Mouse (Mus musculus): ENCODE measurements around the gene Aebp2. TPM values are rescaled to one million over a fixed set of nuclear protein-coding genes. Genes with fewer than 3 reads are reported as not detected.
"Not testable (repeated sequence)": the region's sequence is repeated elsewhere in the genome, so short reads cannot be mapped to it uniquely, and the experiment has no call there.

Aebp2 gene
- 10 to 100 TPM; 38.6 to 41.5 (median 39.2) TPM for polyA plus RNA-seq (2017; shearing (Covaris generic))

DNA sequence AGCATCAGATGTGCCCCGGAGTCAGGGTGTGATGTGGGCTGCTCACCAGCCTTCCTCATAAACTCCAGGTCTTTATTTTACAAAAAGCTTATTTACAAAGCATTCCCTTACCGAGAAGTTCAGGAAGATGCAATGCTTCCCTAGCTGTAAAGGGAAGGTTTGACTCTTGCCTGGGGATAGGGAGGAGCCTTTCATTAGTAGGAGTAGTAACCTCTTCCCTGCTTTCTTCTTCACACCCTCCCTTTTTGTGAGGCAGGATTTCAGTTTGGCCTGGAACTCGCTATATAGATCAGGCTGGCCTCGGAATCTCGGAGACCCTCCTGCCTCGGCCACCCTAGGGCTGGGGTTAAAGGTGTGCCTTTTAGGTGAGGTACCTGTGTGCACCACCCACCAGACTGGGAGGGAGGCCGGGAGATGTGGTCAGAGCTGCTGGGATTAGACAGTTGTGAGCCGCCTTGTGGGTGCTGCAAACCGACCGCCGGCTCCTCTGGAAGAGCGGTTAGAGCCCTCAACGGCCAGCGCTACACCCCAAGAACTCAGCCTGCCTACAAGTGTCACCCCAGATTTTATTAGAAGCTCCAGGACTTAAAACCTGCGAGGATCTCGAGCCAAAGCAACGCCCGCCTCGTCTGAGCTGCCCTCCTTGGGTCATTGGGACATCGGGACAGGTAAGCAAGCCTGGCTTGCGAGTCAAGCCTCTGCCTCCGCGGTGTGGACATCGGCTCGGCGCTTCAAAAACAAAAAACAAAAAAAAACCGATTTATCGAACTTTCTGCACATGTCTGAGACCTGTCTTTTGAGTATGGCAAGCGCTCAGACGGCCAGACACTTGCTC is at the start of gene Aebp2:
Gene Aebp2, plus strand, starts transcription at position 273 of the 835 bp plus-strand sequence.
- no peak for ATAC-seq

DNA sequence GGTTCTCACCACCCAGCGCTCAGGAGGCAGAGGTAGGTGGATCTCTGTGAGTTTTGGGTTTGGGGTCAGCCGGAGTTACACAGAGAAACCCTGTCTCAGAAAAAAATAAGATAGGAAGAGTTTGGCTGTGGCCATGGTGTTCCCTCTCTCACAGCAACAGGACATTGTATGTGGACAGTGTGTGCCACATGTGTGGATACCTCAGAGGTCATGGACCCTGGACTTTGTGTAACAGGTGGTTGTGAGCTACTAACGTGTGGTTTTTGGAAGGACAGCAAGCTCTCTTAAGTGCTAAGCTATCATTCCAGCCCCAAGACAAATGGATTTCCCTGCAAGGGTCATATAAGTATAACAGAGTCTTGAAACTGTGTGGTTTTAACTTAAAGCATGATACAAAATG is 47.5 kb upstream of the Aebp2 start:
- no peak for ATAC-seq

DNA sequence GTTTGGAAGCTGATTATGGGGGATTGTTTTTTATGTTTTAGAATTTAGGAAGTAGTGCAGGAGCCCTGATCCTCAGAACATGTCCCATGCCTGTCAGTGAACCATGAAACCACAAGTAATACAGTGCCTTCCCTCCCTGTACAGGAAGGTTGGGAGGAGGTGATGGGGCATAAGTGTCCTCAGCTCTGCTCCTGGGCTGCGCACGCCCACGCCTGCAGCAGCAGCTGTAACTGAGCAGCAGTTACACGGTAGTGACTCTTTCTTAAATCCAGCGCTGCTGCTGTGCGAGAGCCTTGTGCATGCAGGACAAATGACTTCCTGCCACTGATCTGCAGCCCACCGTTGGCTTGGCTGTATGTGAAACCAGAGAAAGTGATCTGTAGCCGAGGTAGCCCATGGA is 46.3 kb upstream of the Aebp2 start:
- no peak for ATAC-seq

DNA sequence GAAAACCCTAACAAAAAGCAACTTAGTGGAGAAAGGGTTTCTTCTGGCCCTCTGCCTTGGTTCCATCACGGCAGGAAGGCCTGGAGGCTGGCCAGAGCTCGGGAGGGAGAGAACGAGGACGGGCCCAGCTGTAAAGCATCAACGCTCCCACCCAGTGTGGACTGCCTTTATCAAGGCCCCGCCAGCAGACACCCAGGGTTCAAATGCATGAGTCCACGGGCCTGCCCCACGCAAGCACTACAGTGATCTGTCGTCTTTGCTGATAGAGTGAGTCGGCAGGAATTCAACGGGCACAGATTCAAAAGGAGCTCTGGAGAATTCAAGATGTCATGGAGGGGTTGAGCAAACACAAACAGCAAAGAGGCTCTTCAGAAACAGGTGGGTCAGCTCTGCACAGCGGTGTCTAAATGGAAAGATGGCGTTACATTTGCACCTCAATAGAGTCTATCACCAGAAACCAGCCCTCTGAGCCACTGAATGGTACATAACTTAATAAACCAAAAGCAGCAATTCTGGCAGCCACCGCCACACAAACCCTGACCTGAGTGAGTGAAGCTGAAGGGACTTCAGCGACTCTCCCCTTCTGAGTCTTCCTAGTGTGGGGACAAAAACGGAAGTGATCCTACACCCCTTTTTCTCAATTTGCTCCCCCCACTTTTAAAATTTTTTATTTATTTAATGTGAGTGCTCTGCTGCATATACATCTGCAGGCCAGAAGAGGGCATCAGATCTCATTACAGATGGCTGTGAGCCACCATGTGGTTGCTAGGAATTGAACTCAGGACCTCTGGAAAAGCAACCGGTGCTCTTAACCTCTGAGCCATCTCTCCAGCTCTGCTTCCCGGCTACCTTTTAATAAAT is 45.3 kb upstream of the Aebp2 start:
- ATAC-seq: no peak

DNA sequence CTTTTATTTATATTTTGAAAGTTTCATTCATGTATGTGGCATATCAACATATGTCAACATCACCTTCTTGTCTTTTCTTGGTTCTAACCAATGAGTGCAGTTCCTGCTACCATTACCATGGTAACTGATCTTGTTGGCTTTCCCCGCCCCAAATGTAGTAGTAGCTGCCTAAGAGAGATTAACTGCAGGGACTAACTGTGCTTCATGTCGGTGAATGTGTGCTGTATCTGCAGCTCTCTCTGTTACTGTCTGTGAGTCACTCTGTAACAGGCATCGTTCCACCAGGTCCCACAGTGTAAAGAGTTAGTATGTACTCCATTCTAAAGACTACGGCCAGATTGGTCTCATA is 44.7 kb upstream of the Aebp2 start:
- ATAC-seq: no peak

DNA sequence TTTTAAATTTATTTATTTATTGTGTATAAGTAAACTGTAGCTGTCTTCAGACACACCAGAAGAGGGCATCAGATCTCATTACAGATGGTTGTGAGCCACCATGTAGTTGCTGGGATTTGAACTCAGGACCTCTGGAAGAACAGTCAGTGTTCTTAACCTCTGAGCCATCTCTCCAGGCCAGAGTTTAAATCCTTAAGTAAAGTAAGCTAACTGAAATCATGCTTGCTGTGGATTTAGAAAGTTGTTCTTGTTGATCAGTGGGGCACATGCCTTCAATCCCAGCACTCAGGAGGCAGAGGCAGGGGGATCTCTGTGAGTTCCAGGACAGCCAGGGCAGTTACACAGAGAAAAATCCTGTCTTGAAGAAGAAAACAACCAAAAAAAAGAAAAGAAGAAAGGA is 43.5 kb upstream of the Aebp2 start:
- not testable (repeated sequence) for ATAC-seq

DNA sequence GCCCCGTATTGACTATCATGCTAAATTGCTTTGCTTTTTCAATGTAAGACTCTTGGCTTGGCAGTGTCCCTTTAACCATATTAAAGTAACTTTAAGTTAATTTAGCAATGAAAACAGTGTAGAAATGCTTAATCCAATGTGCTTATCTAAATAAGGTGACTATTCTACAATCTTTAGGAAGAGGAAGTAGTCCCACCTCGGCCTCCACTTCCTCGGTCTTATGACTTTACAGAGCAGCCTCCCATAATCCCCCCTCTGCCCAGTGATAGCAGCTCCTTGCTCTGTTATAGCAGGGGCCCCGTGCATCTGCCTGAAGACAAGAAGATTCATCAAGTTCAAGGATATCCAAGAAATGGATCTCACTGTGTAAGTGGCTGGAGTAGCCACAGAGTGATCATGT is 42.3 kb upstream of the Aebp2 start:
- ATAC-seq: no peak

DNA sequence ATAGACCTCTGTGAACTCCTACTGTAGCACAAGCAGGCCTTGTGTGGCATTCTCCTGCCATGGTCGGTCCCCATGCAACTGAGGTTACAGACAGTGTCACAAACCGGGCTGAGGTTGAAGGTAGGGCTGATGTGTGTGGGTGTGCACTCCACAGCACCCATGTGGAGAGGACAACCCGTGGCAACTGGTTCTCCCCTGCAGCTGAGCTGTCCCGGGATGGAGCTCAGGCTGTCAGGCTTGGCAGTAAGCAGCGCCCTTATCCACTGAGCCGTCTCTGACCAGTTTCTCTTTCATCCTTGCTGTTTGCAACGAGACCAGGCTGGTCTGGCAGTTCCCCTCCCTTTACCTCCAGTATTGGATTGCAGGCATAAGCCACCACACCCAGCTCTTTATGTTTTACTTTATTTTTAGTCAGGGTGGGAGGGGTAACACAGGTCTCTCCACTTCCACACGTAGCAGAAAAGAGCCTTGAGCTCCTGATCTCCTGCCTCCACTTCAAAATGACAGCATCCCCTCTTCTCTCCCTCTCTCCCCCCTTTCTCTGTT is 35.7 kb upstream of the Aebp2 start:
- no peak for ATAC-seq

DNA sequence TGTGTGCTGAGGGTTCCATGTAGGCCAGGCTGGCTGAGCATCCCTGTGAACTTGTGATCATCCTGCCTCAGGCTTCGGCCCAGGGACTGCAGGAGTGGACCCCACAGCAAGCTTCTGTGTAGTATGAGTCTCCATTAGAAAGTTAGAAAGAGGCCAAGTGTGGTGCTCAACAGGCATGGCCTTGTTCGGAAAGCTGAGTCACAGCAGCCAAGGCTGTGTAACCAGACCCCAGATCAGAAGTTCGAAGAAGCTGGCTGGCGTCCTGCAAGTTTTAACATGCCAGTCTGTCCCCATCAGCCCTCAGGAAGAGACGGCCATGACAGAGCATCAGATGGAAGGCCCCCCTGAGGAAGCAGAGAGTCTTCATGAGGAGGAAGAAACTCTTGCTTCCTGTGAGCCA is 31.1 kb upstream of the Aebp2 start:
- no peak for ATAC-seq

DNA sequence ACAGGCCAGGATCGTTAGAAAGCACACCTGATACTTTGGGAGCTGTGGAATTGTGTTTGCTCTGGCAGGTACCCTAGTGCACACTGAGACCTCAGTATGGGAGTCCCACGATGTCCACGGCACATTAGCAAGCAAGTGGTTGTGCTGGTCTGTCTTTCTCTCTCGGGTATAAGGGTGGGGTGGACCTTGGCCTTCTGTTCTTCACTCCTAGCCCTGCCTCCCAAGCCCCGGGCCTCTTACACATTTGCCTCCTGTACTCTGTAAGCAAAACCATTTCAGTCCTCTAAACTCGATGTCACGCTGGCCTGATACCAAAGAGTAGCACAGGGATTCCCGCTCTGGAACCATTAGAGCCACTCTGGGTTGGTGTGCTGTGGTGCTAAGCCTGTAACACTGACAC is 29.8 kb upstream of the Aebp2 start:
- no peak for ATAC-seq

DNA sequence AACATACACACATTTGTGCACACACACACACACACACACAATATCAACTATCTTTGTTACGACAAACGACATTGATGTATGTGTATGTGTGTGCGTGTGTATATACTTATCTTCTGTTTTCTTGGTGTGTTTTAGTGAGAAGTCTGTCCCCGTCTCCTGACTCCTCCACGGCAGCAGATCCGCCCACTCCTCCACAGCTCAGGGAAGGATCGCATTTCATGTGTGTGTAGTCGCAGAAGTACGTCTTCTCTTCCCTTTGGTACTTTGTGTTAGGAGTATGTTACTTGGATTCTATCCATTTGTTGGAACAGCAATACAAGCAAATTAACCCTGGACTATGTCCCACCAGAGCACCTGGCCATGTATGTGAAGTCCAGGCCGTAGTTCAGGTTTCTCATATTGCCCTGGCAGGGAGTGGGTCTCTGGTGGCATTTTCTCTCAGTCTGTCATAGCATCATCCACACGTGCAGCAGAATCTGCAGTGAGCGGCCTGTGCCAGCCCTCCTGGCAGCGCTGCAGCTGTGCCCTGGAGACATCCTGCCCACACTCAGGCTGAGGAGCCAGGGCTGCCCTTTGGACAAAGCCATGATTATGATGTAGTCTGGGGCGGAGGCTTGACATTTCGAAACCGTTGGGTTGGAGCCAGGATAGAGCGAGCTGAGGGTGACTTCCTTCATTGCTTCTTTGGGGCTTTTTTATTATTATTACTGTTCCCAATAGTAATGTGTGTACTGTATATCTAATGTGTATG is 28.9 kb upstream of the Aebp2 start:
- no peak for ATAC-seq

DNA sequence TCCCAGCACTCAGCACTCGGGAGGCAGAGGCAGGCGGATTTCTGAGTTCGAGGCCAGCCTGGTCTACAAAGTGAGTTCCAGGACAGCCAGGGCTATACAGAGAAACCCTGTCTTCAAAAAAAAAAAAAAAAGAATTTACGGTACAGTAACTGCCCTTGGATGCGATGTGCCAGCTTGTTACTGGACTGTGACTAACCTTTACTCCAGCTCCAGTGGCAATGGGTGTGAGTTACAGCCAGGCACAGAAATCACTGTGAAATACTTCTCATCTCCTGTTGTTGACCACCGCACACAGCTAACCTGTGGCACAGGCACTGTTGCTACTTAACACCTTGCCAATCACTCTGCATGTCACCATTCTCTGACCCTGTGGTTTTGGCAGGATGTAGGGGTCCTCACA is 26.9 kb upstream of the Aebp2 start:
- not testable (repeated sequence) for ATAC-seq

DNA sequence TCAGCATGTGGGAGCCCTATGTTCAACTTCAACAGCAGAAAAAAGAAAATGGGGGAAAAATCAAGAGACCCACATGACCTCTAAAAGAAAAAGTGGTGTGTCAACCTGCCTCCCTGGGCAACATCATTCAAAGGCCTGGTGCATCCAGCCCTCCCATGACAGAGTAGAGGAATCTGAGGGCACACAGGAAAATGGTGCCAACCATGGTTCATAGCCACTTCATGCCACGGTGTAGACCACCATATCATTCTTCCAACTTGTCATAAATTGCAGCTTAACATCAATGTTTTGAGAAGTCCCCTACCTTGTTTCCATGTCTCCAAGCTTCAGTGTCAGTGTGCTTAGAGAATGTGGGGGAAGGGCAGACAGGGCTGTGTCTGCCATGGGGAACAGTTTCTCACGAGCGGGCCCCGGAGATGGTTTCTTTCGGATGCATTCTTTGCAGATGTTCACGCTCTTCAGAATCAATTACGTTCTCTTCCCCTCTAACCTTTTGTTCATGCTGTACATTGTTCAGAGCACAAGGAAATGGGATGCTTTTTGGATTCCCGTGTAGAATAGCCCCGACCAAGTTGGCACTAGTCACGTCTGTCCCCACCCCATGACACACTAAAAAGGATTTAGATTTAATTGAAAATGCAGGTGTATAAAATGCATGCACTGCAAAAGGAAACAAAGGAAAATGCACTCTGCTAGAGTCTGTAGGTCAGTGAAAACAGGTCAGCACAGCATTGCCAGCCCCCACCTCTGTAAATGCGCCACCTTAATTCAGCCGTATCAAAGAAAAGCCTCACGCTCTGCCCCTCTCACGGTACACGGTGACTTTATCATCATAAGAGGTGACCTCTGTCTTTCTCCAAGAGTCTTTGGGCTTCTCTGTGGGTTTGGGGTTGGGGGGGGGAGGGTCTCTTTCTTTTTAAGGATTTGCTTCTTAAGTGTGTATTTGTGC is 24.8 kb upstream of the Aebp2 start:
- no peak for ATAC-seq

DNA sequence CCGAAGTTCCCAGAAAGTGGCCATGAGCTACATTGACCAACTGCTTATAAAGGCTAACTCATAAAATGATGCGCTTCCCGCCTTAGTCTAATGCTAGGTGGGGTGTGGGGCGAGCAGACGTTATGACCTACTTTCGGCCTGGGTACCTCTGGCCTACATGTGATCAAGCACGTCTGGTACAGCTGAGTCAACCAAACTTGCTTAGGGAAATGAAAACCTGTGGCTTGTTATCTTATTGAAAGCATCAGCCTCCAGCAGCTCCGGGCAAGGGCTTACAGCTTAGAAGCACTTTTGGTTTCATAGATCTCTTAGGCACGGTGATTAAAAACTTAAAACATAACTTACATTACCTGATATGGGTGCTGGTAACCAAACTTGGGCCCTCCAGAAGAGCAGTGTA is 23.9 kb upstream of the Aebp2 start:
- peak; percentile 95 for ATAC-seq

DNA sequence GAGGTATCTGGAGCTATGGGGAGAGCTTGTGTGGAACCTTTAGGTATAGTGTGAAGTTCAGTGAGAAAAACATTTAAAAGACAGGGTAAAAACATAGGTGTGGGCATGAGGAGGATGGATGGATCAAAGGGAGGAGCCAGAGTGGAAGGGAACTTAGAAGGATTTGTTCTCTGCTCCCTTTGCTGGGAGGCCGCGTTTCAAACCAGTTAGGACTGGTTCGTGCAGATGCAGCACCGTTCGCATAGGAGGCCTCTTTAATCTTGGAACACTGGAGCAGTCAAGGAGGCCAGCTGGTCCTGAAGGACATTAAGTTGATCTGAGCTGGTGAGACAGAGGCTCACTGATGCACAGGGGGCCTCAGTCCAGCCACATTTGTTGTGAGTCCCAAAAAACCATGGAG is 23.1 kb upstream of the Aebp2 start:
- no peak for ATAC-seq

DNA sequence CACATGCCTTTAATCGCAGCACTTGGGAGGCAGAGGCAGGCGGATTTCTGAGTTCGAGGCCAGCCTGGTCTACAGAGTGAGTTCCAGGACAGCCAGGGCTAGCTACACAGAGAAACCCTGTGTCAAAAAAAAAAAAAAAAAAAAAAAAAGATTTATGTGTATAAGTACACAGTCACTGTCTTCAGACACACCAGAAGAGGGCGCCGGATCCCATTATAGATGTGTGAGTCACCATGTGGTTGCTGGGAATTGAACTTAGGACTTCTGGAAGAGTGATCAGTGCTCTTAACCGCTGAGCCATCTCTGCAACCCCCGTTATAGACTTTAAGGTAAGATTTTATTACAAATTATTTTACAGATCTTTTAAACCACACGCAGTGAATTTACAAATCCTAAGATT is 21.8 kb upstream of the Aebp2 start:
- ATAC-seq: not testable (repeated sequence)

DNA sequence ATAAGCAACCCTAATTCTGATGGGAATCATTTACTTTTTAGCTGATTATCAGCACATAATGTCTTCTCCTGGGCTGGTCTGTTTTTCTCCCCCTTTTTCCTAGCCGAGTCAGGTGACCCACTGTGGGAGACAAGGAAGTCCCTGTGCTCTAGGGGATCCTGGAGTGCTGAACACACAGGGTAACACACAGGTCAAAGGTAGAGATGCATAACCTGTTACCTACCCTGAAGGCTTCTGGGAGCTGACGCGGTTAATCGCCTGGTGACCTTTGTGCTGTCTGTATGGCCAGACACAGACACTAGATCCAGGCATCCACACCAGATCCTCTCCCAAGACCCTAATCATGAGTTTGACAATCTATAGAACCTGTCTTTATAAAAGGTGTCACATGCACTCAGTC is 21.3 kb upstream of the Aebp2 start:
- no peak for ATAC-seq

DNA sequence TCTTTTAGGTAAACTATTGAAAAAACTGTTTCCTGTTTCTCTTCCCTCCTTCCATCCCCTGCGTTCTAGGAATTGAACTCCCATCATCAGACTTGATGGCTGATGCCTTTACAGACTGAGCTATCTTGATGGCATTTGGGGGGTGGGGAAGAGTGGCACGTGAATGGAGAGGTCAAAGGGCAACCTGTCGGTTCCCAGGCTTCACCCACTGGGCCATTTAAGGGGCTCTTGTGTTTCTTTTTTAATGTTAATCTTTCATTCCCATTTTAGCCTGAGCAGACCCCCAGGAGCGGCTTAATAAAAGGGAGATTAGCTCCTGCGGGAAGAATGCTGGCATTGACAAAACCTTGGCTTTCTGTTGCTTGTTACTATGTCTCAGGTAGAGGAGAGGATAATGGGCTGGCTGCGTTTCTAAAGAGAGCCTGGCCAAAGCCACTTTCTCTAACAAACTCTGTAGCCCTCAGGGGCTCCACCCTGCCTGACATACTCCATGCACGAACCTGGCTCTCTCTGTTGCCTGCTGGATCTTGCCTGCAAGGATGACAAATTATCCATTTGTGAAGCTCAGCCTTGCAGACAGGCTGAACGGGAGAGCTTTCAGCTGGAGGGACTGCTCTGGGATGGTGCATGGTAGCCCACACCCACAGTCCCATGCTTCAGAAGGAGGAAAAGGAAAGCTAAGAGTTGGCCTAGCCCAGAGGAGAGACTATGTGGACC is 19.1 kb upstream of the Aebp2 start:
- ATAC-seq: no peak

DNA sequence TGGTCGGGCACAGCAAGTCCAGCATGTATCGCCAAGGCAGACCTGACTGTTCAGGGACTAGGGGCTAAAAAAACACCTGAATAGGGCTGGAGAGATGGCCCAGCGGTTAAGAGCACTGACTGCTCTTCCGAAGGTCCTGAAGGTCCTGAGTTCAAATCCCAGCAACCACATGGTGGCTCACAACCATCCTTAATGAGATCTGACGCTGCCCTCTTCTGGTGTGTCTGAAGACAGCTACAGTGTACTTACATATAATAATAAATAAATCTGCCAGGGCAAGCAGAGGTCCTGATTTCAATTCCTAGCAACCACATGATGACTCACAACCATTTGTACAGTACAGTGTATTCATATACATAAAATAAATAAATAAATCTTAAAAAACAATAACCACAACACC is 17.3 kb upstream of the Aebp2 start:
- ATAC-seq: not testable (repeated sequence)

DNA sequence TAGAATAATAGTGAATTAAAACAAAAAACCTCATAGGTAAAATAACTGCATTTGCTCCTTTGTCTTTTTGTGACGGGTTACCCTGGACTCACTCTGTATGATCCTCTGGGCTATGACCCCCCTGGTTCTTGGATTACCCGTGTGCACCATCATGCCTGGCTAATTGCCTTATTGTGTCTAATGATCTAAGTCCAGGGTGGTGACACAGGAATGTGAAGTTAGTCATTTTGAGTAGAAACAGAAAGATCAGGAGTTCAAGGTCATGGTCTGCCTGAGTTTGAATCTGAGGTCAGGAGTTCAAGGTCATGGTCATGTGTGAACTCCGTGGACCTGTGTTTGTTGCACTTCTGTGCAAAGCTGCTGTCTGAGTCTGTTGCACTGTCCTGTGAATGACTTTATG is 16.7 kb upstream of the Aebp2 start:
- ATAC-seq: no peak

DNA sequence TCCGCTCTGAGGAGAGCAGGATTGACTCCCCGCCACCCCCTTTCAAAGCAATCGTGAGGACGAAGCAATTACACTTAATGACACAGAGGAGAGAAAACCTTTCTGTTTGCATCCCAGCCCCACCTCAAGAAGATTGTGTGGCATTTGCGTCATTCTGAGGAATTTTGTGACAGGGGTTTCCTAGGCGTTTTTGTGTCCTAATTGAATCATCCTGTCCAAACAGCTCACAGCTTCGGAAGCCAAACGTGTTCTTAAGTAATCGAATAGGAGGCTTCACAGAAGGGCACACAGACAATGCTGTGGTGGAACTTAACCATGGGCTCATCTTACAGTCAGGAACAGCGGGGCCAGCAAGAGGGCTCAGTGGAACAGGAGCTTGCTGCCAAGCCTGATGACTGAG is 15.9 kb upstream of the Aebp2 start:
- no peak for ATAC-seq
